Mouse (Mus musculus) heart, embryonic 13.5 days (tissue): ENCODE results near the gene Zfp946. TPM values are rescaled to one million over a fixed set of nuclear protein-coding genes. Genes with fewer than 3 reads are reported as not detected.

ENCODE experiments used
- ATAC-seq: fragments of 200-750 bp; cut with Nextera tagmentation; 2 replicates; pipeline ENCODE4 v1.8.0; 2017; ENCODE audit warnings: moderate TSS enrichment; ENCODE audit not compliant: insufficient number of reproducible peaks, low FRiP score, low TSS enrichment; ENCODE audit errors: extremely low read depth
- H3K27ac ChIP-seq: fragments of 300-500 bp; sonication (generic); replicated peaks from 2 replicates; pipeline ENCODE4 v1.5.1; 2015; ENCODE audit warnings: moderate library complexity, mild to moderate bottlenecking, inconsistent platforms
- H3K27me3 ChIP-seq: fragments of 300-500 bp; sonication (generic); replicated peaks from 2 replicates; pipeline ENCODE4 v1.6.1; 2015; ENCODE audit warnings: mild to moderate bottlenecking, inconsistent platforms
- H3K36me3 ChIP-seq: fragments of 300-500 bp; sonication (generic); 2 replicates; pipeline ENCODE4 v1.6.1; 2015; ENCODE audit warnings: mild to moderate bottlenecking, inconsistent platforms
- H3K4me1 ChIP-seq: fragments of 300-500 bp; sonication (generic); 2 replicates; pipeline ENCODE4 v1.6.1; 2015; ENCODE audit warnings: inconsistent platforms
- H3K4me2 ChIP-seq: fragments of 300-500 bp; sonication (generic); 2 replicates; pipeline ENCODE4 v1.6.1; 2015; ENCODE audit warnings: inconsistent platforms, mild to moderate bottlenecking, moderate library complexity
- H3K4me3 ChIP-seq: fragments of 300-500 bp; sonication (generic); 2 replicates; pipeline ENCODE4 v1.5.1; 2015; ENCODE audit warnings: moderate library complexity, mild to moderate bottlenecking, inconsistent platforms
- H3K9ac ChIP-seq: fragments of 300-500 bp; sonication (generic); 2 replicates; pipeline ENCODE4 v1.6.1; 2015; ENCODE audit warnings: inconsistent platforms, mild to moderate bottlenecking, moderate library complexity
- H3K9me3 ChIP-seq: fragments of 300-500 bp; sonication (generic); 2 replicates; pipeline ENCODE4 v1.6.1; 2016; ENCODE audit warnings: inconsistent platforms
- WGBS: fragments of 180-500 bp; shearing (Covaris S2); methylation state at CpG from one replicate; pipeline ENCODE4 v1.1.7; 2015; ENCODE audit warnings: mixed read lengths; 5-methylcytosine and 5-hydroxymethylcytosine counted together
- polyA plus RNA-seq: library from polyadenylated mRNA; unstranded; fragments of >200 nt; fragmentation: Nextera tagmentation; extraction: Ambion mirVana; gene quantifications from 2 replicates; pipeline ENCODE4 v1.2.1, GENCODE M21; 2015

Zfp946 gene
- polyA plus RNA-seq: 7.8 and 8.3 TPM in 2 replicates

DNA sequence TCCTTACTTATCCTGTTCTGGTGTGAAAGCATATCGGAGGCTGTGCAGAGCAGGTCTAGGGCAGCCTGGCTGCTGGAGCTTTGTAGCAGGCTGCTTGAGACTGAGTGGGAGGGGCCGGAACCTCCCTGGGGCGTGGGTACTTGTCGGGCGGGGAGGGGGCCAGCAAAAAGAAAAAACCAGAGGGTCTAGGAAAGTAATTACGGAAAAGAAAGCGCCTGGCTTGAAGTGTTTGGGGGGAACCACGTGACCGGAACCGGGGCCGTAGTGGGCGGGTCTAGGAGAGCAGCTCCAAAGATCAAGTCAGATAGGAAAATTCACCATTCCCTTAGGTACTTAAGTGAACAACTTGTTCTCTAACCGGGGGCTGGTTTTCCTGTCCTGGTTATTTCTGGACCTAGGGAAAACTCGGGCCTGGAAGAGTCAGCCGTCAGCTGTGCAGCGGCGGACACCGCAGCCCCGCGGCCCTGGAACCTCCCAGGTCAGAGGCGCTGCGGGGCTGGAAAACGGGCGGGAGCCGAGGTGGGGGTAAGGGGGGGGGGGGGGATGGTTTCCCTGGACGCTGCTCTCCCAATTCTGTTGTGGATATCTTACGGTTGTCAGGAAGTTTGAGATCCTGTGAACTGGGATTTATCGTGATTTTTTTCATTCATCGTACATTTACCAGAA, at the start of gene Zfp946:
TSS of gene Zfp946 (plus strand) at position 271 of the 666 bp plus-strand sequence.
- Histone ChIP-seq H3K27me3 (no peaks in the 10 kb centered on the region), H3K9me3 (no peaks in the 10 kb centered on the region), H3K27ac (peak within 1 kb of the TSS; percentile 80), H3K4me1 (peaks cover 7% of the 10 kb centered on the region), H3K9ac (peak within 1 kb of the TSS; percentile 84), H3K36me3 (no peaks in the 10 kb centered on the region), H3K4me3 (peak within 1 kb of the TSS; percentile 74), H3K4me2 (peak within 1 kb of the TSS; percentile 78)
- ATAC-seq: peak; percentile 88
- WGBS: under 1% methylated on average over 27 of the region's 29 CpGs

DNA sequence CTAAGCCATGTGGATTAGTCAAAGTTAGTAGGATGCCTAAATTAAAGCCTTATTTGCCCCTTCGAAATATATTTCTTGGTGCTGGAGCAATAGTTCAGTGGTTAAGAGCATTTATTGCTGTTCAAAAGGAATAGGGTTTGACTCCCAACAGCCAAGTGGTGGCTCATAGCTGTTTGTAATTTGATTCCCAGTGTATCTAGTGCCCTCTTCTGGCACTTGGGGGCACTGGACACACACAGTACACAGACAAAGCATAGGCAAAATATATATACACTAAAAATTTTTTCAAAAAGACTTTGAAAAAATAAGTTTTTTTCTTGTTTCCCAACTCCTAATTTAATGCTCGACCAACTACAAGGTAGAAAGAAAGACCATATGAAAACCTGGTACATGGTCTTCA, 13.3 kb upstream of the Zfp946 start:
- ATAC-seq: no peak
- Histone ChIP-seq H3K9ac (no peak overlapping the region), H3K4me2 (no peak overlapping the region), H3K4me3 (no peak overlapping the region), H3K4me1 (no peaks in the 10 kb centered on the region), H3K9me3 (no peaks in the 10 kb centered on the region), H3K36me3 (no peaks in the 10 kb centered on the region), H3K27me3 (no peaks in the 10 kb centered on the region), H3K27ac (no peak overlapping the region)
- WGBS: 72% methylated on average over 2 of the region's 2 CpGs

DNA sequence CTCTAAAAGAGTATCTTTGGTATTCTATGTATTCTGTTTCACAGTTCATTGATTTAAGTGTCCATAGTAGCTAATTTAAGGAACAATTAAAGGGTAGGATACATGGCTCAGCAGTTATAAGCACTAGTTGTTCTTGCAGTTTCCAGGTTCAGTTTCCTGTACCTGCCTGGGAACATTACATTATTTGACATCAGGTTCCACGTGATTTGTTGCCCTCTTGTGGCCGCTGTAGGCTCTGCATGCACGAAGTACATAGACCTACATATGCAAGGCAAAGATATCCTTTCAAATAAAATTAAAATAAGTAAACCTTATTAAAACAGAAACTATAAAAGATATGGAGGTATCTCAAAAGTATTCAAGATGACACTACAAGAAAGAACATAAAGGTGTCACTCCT, 6.5 kb upstream of the Zfp946 start:
- H3K27me3 ChIP-seq: no peaks in the 10 kb centered on the region
- H3K4me1 ChIP-seq: no peaks in the 10 kb centered on the region
- H3K9ac ChIP-seq: no peak overlapping the region
- no peak overlapping the region for H3K4me3 ChIP-seq
- H3K4me2 ChIP-seq: no peak overlapping the region
- 3% methylated on average over 3 of the region's 3 CpGs for WGBS
- H3K36me3 ChIP-seq: no peaks in the 10 kb centered on the region
- H3K9me3 ChIP-seq: no peaks in the 10 kb centered on the region
- no peak overlapping the region for H3K27ac ChIP-seq
- no peak for ATAC-seq

DNA sequence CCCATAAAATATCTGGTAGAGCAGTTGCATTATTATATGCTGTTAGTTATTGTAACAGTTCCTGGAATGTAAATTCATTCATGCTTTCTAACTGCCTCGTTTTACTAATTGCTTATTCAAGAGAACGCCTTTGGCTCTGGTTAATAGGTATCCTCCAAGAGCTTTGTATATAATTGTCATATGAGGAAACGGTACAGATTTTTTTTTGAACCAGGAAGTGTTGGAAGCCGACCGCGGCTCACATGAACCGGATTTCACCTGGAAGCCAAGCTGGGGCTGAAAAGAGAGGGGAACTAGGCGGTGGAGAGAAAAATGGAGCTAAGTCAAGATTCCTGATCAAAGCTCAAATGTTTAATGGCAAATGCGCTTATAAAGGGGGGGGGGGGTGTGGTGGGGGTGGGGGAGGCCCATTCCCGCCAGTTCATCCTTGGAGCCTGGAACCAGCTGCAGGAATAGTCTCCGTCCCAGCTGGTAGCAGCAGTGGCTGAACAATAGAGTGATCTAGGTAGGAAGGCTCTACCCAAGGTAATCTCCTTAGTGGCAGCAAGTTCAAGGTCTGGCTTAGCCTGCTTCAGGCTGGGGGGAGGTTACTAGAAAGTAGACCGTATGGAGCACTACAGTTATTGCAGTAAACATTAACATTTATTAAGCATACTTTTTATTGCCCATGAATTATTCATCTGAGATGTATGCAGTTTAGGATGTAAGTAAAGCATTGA, 773 bp downstream of the Zfp946 start:
- Histone ChIP-seq H3K36me3 (no peaks in the 10 kb centered on the region), H3K9ac (peak overlapping the region; percentile 84), H3K4me3 (peak overlapping the region; percentile 74), H3K27ac (peak overlapping the region; percentile 80), H3K27me3 (no peaks in the 10 kb centered on the region), H3K9me3 (no peaks in the 10 kb centered on the region), H3K4me2 (peak overlapping the region; percentile 78), H3K4me1 (peaks cover 7% of the 10 kb centered on the region)
- WGBS: 2% methylated on average over 12 of the region's 12 CpGs
- ATAC-seq: no peak

DNA sequence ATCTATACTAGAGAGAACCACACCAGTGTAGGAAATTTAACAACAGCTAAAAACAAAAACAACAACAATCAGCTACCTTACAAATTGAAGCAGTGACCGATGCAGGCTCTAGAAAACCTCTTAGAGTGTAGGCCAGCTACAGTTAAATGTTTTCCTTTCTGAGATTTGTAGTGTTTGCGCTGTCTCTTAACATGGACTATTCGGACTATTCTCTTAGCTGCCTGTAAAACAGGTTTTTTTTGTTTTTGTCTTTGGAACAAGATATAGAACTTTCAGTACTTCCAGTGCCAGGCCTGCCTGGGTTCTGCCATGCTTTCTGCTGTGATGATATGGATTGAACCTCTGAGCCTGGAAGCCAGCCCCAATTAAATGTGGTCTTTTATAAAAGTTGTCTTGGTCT, 23.7 kb downstream of the Zfp946 start:
- Histone ChIP-seq H3K36me3 (peaks cover 36% of the 10 kb centered on the region), H3K4me1 (no peaks in the 10 kb centered on the region), H3K27ac (no peak overlapping the region), H3K9me3 (0 out of 2 replicates have a peak, but pooled peaks cover 2% of the 10 kb centered on the region), H3K9ac (no peak overlapping the region), H3K4me2 (no peak overlapping the region), H3K4me3 (no peak overlapping the region), H3K27me3 (no peaks in the 10 kb centered on the region)
- no peak for ATAC-seq
- 87% methylated on average over 3 of the region's 3 CpGs for WGBS

DNA sequence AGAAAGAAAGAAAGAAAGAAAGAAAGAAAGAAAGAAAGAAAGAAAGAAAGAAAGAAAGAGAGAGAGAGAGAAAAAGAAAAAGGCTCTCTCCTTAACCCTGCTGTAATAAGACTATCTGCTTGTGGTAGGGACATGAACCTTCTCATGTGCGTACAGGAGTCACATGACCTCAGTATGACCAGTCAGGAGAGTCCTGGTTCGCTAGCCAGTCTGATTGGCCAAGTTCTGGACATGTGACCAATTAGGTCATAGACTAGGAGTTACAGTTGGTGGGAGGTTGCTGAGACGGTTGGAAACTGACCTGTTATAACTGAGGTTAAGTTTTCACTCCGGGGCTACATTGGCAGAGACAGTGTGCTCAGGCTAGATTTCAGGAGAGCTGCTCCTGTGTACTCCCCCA, 73.1 kb downstream of the Zfp946 start:
- ATAC-seq: no peak
- WGBS: 62% methylated on average over 4 of the region's 4 CpGs
- no peak overlapping the region for H3K27ac ChIP-seq

More for the DNA sequence above, 73.1 kb downstream of the Zfp946 start:
- no peaks in the 10 kb centered on the region for H3K36me3 ChIP-seq
- no peak overlapping the region for H3K4me2 ChIP-seq
- H3K27me3 ChIP-seq: no peaks in the 10 kb centered on the region
- peaks cover 19% of the 10 kb centered on the region; the same call in 1 of the 2 replicates for H3K9me3 ChIP-seq
- H3K9ac ChIP-seq: no peak overlapping the region
- no peak overlapping the region for H3K4me3 ChIP-seq
- H3K4me1 ChIP-seq: no peaks in the 10 kb centered on the region

Other genes starting within 250 kb of the Zfp946 start
- 1.6 and 1.9 TPM in 2 replicates for gene Zfp994, start 198.6 kb upstream of the Zfp946 start, polyA plus RNA-seq
- gene CT030661.1, start 109.4 kb upstream of the Zfp946 start, polyA plus RNA-seq: 6.8 and 7.4 TPM in 2 replicates
- 8.4 and 8.7 TPM in 2 replicates for gene Zfp944, start 62.8 kb upstream of the Zfp946 start, polyA plus RNA-seq
- 5.5 and 6.2 TPM in 2 replicates for gene Zfp758, start 62.8 kb upstream of the Zfp946 start, polyA plus RNA-seq
- not detected in 2 replicates for gene Vmn2r111, start 149.3 kb downstream of the Zfp946 start, polyA plus RNA-seq
- gene Vmn2r112, start 176.7 kb downstream of the Zfp946 start, polyA plus RNA-seq: not detected in 2 replicates